Mouse (Mus musculus) thymus, adult 2 months (tissue): ENCODE measurements around the gene Clk4.

Source experiments
- CTCF ChIP-seq: fragments of 200-500 bp; IDR thresholded peaks from 2 replicates; pipeline ENCODE4 v1.5.1; 2012; ENCODE audit warnings: mild to moderate bottlenecking, control low read depth, low read length, moderate library complexity, borderline replicate concordance; ENCODE audit not compliant: control insufficient read depth, poor library complexity, insufficient read depth; ENCODE audit errors: extremely low read depth
- POLR2A ChIP-seq: fragments of 200-500 bp; IDR thresholded peaks from 2 replicates; pipeline ENCODE4 v1.6.1; 2012; ENCODE audit warnings: mild to moderate bottlenecking, low read length, control low read depth, moderate library complexity; ENCODE audit not compliant: control insufficient read depth, poor library complexity, insufficient read depth; ENCODE audit errors: extremely low read depth

DNA sequence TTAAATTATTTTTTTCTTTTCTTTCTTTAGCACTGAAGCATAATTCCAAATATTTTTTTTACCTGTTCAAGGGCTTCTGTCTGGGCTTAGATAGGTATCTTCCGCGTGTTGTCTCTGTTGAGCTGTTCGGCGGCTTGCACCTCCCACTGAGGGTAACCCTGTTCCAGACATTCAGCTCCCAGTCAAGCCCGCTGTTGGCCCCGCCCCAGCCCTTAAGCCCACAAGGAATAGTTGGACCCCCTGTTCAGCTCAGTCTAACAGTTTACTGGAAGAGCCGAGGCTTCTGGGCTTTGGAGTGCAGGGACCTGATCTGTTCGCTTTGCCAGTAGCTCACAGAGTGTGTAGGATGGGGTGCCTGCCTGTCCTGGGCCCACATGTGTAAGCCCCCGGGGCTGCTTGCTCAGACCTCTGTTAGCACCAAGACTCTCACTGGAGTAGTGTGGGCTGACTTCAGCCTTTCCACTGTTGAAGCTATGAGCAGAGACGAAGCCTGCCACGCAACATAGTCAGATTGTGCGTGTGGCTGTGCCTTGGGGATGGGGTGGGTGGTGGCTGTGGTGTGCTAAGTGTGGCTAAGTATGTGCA is 42.0 kb upstream of the Clk4 start:
- TF ChIP-seq CTCF (no peak), POLR2A (no peak)
